Mouse (Mus musculus): ENCODE data around the gene Atpaf1. TPM values are rescaled to one million over a fixed set of nuclear protein-coding genes. Genes with fewer than 3 reads are reported as not detected.

Atpaf1 gene
- polyA plus RNA-seq, 1 experiment from 2014 or later = 30.1 TPM

- no peak overlapping the region for H3K27ac ChIP-seq (ENCODE audit: low read depth, low read length)
- H3K36me3 ChIP-seq (ENCODE audit: control insufficient read depth, insufficient read depth, low read length) = peaks cover 18% of the 10 kb centered on the region
- peak overlapping the region; percentile 68 for H3K4me3 ChIP-seq (ENCODE audit: low read depth, low read length)
- peaks cover 5% of the 10 kb centered on the region; the same call in 1 of the 2 replicates for H3K4me1 ChIP-seq (ENCODE audit: control insufficient read depth, insufficient read depth, low read length)
- WGBS = 66% methylated on average over 7 of the region's 7 CpGs
- ATAC-seq (0 out of 2 replicates have a peak, but pooled peaks have one; percentile 1), DNase-seq (ENCODE audit: low spot score) (peak; percentile 0)
- peak overlapping the region; percentile 82 for H3K9ac ChIP-seq (ENCODE audit: low read length)
- peak overlapping the region; percentile 69 for H3K4me2 ChIP-seq (ENCODE audit: low read length)
- H3K9me3 ChIP-seq (replicated peaks; ENCODE audit: control insufficient read depth, low read length) = no peaks in the 10 kb centered on the region
- H3K27me3 ChIP-seq (replicated peaks; ENCODE audit: control insufficient read depth, insufficient read depth, low read length) = no peaks in the 10 kb centered on the region
Observed at GRCm38 (mm10) chr4:115785511-115786034, 961 bp downstream of the Atpaf1 start.

DNA sequence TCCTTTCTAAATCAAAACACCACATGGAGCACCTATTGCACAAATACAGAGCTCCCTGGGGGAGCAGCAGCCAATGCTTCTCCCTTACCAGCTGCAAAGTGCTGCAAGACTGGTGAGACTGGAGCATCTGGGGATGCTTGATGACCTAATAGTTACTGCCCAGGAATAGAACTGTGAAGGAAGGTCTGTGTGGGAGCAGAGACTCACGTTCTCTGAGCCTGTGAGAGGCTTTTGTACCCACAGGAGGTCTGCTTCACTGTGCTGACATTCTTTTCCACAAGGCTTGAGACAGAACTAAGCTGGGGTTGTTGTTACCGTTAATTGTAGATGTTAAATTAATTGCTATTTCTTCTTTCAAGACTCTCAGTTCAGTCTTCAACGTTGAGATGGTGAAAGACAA is 6.3 kb downstream of the Atpaf1 start:
- Histone ChIP-seq H3K27ac (ENCODE audit: low read depth, low read length) (no peak overlapping the region), H3K27me3 (replicated peaks; ENCODE audit: control insufficient read depth, insufficient read depth, low read length) (no peaks in the 10 kb centered on the region), H3K4me2 (ENCODE audit: low read length) (no peak overlapping the region), H3K36me3 (ENCODE audit: control insufficient read depth, insufficient read depth, low read length) (peaks cover 45% of the 10 kb centered on the region), H3K9ac (ENCODE audit: low read length) (no peak overlapping the region), H3K4me1 (ENCODE audit: control insufficient read depth, insufficient read depth, low read length) (peaks cover under 1% of the 10 kb centered on the region; the same call in 1 of the 2 replicates), H3K9me3 (replicated peaks; ENCODE audit: control insufficient read depth, low read length) (no peaks in the 10 kb centered on the region), H3K4me3 (ENCODE audit: low read depth, low read length) (no peak overlapping the region)
- no peak for ATAC-seq
- WGBS = 76% methylated on average over 3 of the region's 3 CpGs
- no peak for DNase-seq (ENCODE audit: low spot score)

DNA sequence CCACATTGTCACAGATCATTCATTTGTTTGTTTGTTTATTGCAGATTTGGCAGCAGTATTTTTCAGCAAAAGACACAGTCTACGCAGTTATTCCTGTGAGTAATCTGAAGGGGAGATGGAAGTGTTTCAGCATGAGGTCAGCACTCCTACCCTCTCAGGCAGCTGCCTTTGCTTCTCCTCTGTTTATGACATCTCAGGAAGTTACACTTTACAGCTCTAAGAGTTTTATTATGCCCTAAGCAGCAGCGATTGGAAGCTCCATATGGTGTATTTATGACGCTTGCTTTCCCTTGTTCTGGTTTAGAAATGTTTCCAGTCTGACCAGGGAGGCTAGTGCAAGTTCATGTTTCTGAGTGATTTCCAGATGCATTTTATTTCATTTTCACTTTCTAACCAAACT is 10.7 kb downstream of the Atpaf1 start:
- no peaks in the 10 kb centered on the region for H3K27me3 ChIP-seq (replicated peaks; ENCODE audit: control insufficient read depth, insufficient read depth, low read length)
- no peaks in the 10 kb centered on the region for H3K4me1 ChIP-seq (ENCODE audit: control insufficient read depth, insufficient read depth, low read length)
- ATAC-seq (no peak), DNase-seq (ENCODE audit: low spot score) (no peak)
- H3K9ac ChIP-seq (ENCODE audit: low read length) = no peak overlapping the region
- H3K4me3 ChIP-seq (ENCODE audit: low read depth, low read length) = no peak overlapping the region
- no peak overlapping the region for H3K27ac ChIP-seq (ENCODE audit: low read depth, low read length)
- peaks cover 61% of the 10 kb centered on the region for H3K36me3 ChIP-seq (ENCODE audit: control insufficient read depth, insufficient read depth, low read length)
- no peak overlapping the region for H3K4me2 ChIP-seq (ENCODE audit: low read length)
- H3K9me3 ChIP-seq (replicated peaks; ENCODE audit: control insufficient read depth, low read length) = no peaks in the 10 kb centered on the region
- 91% methylated on average over 3 of the region's 3 CpGs for WGBS

GRCm38 (mm10) chr4:115799981-115800380 is 15.4 kb downstream of the Atpaf1 start:
- DNase-seq (ENCODE audit: low spot score) = peak; percentile 22
- WGBS = 65% methylated on average over 3 of the region's 3 CpGs
- Histone ChIP-seq H3K27ac (ENCODE audit: low read depth, low read length) (no peak overlapping the region), H3K27me3 (replicated peaks; ENCODE audit: control insufficient read depth, insufficient read depth, low read length) (no peaks in the 10 kb centered on the region), H3K4me2 (ENCODE audit: low read length) (no peak overlapping the region), H3K9ac (ENCODE audit: low read length) (no peak overlapping the region), H3K9me3 (replicated peaks; ENCODE audit: control insufficient read depth, low read length) (no peaks in the 10 kb centered on the region), H3K4me1 (ENCODE audit: control insufficient read depth, insufficient read depth, low read length) (no peaks in the 10 kb centered on the region), H3K4me3 (ENCODE audit: low read depth, low read length) (no peak overlapping the region), H3K36me3 (ENCODE audit: control insufficient read depth, insufficient read depth, low read length) (peaks cover 56% of the 10 kb centered on the region)
- no peak for ATAC-seq

DNA sequence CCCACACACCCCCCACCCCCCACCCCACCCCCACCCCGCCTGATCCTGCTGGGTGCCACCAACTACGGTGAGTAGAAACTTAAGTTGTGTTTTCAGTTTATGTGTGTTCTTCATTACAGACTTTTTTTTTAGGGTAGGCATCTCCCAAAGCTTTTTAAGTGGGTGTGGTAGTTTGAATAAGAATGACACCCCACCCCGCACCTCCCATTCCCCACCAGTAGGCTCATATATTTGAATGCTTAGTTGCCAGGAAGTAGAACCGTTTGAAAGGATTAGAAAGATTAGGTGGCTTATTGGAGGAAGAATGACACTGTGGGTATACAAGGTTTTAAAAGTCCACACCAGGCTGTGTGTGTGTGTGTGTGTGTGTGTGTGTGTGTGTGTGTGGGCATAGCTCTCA is 27.7 kb downstream of the Atpaf1 start:
- WGBS = 78% methylated on average over 4 of the region's 4 CpGs
- H3K27me3 ChIP-seq (replicated peaks; ENCODE audit: control insufficient read depth, insufficient read depth, low read length) = no peaks in the 10 kb centered on the region
- H3K9ac ChIP-seq (ENCODE audit: low read length) = no peak overlapping the region
- ATAC-seq (no peak), DNase-seq (ENCODE audit: low spot score) (no peak)
- H3K4me3 ChIP-seq (ENCODE audit: low read depth, low read length) = no peak overlapping the region
- H3K4me1 ChIP-seq (ENCODE audit: control insufficient read depth, insufficient read depth, low read length) = no peaks in the 10 kb centered on the region
- H3K4me2 ChIP-seq (ENCODE audit: low read length) = no peak overlapping the region
- H3K9me3 ChIP-seq (replicated peaks; ENCODE audit: control insufficient read depth, low read length) = no peaks in the 10 kb centered on the region
- peaks cover 26% of the 10 kb centered on the region for H3K36me3 ChIP-seq (ENCODE audit: control insufficient read depth, insufficient read depth, low read length)
- no peak overlapping the region for H3K27ac ChIP-seq (ENCODE audit: low read depth, low read length)

DNA sequence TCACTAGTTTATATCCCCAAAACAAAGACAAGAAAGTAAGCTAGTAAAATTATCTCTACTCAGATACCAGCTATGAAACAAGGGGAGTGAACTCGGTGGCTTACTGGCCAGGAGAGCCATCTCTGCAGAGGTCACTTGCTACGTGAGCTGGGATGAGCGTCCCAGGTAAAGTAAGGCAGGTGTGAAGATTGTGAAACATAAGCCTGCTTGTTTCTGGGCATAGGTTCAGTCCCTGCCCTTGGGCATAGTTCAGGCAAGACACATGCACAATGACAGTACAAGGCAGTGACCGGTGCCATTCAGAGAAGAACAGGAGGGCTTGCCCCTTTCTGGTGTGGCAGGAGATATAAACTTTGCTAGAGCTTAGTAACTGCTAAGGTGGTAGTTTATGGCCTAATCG is 31.0 kb downstream of the Atpaf1 start:
- Histone ChIP-seq H3K4me2 (ENCODE audit: low read length) (no peak overlapping the region), H3K9me3 (replicated peaks; ENCODE audit: control insufficient read depth, low read length) (no peaks in the 10 kb centered on the region), H3K4me3 (ENCODE audit: low read depth, low read length) (no peak overlapping the region), H3K9ac (ENCODE audit: low read length) (no peak overlapping the region), H3K27ac (ENCODE audit: low read depth, low read length) (no peak overlapping the region), H3K36me3 (ENCODE audit: control insufficient read depth, insufficient read depth, low read length) (peaks cover 24% of the 10 kb centered on the region), H3K4me1 (ENCODE audit: control insufficient read depth, insufficient read depth, low read length) (no peaks in the 10 kb centered on the region), H3K27me3 (replicated peaks; ENCODE audit: control insufficient read depth, insufficient read depth, low read length) (no peaks in the 10 kb centered on the region)
- ATAC-seq (no peak), DNase-seq (ENCODE audit: low spot score) (no peak)
- 95% methylated on average over 5 of the region's 5 CpGs for WGBS

DNA sequence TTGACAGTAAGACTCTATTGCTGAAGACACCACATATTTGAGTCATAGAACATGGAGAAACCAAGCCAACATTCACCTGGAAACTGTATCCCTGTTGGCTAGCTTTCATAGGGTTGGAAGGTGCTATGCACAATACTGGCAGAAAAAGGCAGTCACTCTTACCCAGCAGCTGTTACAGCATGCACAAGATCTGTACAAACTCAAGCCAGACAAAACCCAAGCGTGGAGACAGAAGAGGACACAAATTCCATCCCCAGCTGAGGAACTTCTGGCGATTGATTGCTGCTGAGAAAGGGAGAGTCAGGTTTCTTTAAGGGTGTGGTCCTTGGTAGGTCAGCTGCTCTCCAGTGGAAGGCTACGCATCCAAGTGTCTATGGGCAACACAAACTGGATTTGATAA is 35.6 kb downstream of the Atpaf1 start:
- H3K27ac ChIP-seq (ENCODE audit: low read depth, low read length) = no peak overlapping the region
- H3K36me3 ChIP-seq (ENCODE audit: control insufficient read depth, insufficient read depth, low read length) = 0 out of 2 replicates have a peak, but pooled peaks cover 9% of the 10 kb centered on the region
- H3K4me2 ChIP-seq (ENCODE audit: low read length) = no peak overlapping the region
- no peak overlapping the region for H3K4me3 ChIP-seq (ENCODE audit: low read depth, low read length)
- no peak overlapping the region for H3K9ac ChIP-seq (ENCODE audit: low read length)
- no peaks in the 10 kb centered on the region for H3K4me1 ChIP-seq (ENCODE audit: control insufficient read depth, insufficient read depth, low read length)
- H3K9me3 ChIP-seq (replicated peaks; ENCODE audit: control insufficient read depth, low read length) = no peaks in the 10 kb centered on the region
- DNase-seq (ENCODE audit: low spot score) = no peak
- WGBS = 80% methylated on average over 3 of the region's 3 CpGs
- no peak for ATAC-seq
- no peaks in the 10 kb centered on the region for H3K27me3 ChIP-seq (replicated peaks; ENCODE audit: control insufficient read depth, insufficient read depth, low read length)

GRCm38 (mm10) chr4:115820944-115821343 is 36.3 kb downstream of the Atpaf1 start:
- no peak for ATAC-seq
- no peak for DNase-seq (ENCODE audit: low spot score)
- H3K9me3 ChIP-seq (replicated peaks; ENCODE audit: control insufficient read depth, low read length) = no peaks in the 10 kb centered on the region
- H3K36me3 ChIP-seq (ENCODE audit: control insufficient read depth, insufficient read depth, low read length) = 0 out of 2 replicates have a peak, but pooled peaks cover 5% of the 10 kb centered on the region
- no peak overlapping the region for H3K4me3 ChIP-seq (ENCODE audit: low read depth, low read length)
- H3K9ac ChIP-seq (ENCODE audit: low read length) = no peak overlapping the region
- H3K4me2 ChIP-seq (ENCODE audit: low read length) = no peak overlapping the region
- WGBS = 78% methylated on average over 3 of the region's 3 CpGs
- H3K27me3 ChIP-seq (replicated peaks; ENCODE audit: control insufficient read depth, insufficient read depth, low read length) = no peaks in the 10 kb centered on the region
- no peak overlapping the region for H3K27ac ChIP-seq (ENCODE audit: low read depth, low read length)
- no peaks in the 10 kb centered on the region for H3K4me1 ChIP-seq (ENCODE audit: control insufficient read depth, insufficient read depth, low read length)

- Histone ChIP-seq H3K9ac (ENCODE audit: low read length) (no peak overlapping the region), H3K36me3 (ENCODE audit: control insufficient read depth, insufficient read depth, low read length) (0 out of 2 replicates have a peak, but pooled peaks cover 2% of the 10 kb centered on the region), H3K9me3 (replicated peaks; ENCODE audit: control insufficient read depth, low read length) (no peaks in the 10 kb centered on the region), H3K4me1 (ENCODE audit: control insufficient read depth, insufficient read depth, low read length) (no peaks in the 10 kb centered on the region), H3K27ac (ENCODE audit: low read depth, low read length) (no peak overlapping the region), H3K4me3 (ENCODE audit: low read depth, low read length) (no peak overlapping the region), H3K27me3 (replicated peaks; ENCODE audit: control insufficient read depth, insufficient read depth, low read length) (no peaks in the 10 kb centered on the region), H3K4me2 (ENCODE audit: low read length) (no peak overlapping the region)
- ATAC-seq = no peak
- DNase-seq (ENCODE audit: low spot score) = no peak
Observed at GRCm38 (mm10) chr4:115821431-115821830, 36.8 kb downstream of the Atpaf1 start.

Measured in forebrain, embryonic 14.5 days (tissue).